Mouse (Mus musculus) embryonic fibroblast, embryonic 13.5 days (primary cell): ENCODE results near the gene Vipr2.

Experiments
- CTCF ChIP-seq: IDR thresholded peaks from 2 replicates; pipeline ENCODE4 v1.5.1; 2011; ENCODE audit warnings: mild to moderate bottlenecking, control low read depth, low read length, moderate library complexity, borderline replicate concordance; ENCODE audit not compliant: insufficient read depth
- POLR2A ChIP-seq: IDR thresholded peaks from 2 replicates; pipeline ENCODE4 v1.6.1; 2011; ENCODE audit warnings: low read depth, mild to moderate bottlenecking, control low read depth, low read length, moderate library complexity

GRCm38 (mm10) chr12:116117352-116117929, 39.9 kb downstream of the Vipr2 start:
- no peak for TF ChIP-seq CTCF
- no peak for TF ChIP-seq POLR2A
